Mouse (Mus musculus) neural tube, embryonic 15.5 days (tissue): ENCODE measurements at regions not wholly inside any gene's neighbourhood (a gene's known extent, or its start where the extent isn't known, plus 50 kb on each side); places are given as distances from the start of the nearest gene placed in this dataset.

ENCODE experiments used
- ATAC-seq: fragments of 200-750 bp; cut with Nextera tagmentation; 2 replicates; pipeline ENCODE4 v1.8.0; 2017; ENCODE audit warnings: mild to moderate bottlenecking, moderate TSS enrichment, moderate library complexity; ENCODE audit not compliant: low FRiP score
- H3K27ac ChIP-seq: fragments of 300-500 bp; sonication (generic); replicated peaks from 2 replicates; pipeline ENCODE4 v1.5.1; 2015; ENCODE audit warnings: mild to moderate bottlenecking, inconsistent platforms
- H3K27me3 ChIP-seq: fragments of 300-500 bp; sonication (generic); replicated peaks from 2 replicates; pipeline ENCODE4 v1.6.1; 2015; ENCODE audit warnings: inconsistent platforms
- H3K36me3 ChIP-seq: fragments of 300-500 bp; sonication (generic); 2 replicates; pipeline ENCODE4 v1.6.1; 2015; ENCODE audit warnings: inconsistent platforms
- H3K4me1 ChIP-seq: fragments of 300-500 bp; sonication (generic); 2 replicates; pipeline ENCODE4 v1.6.1; 2015; ENCODE audit warnings: inconsistent platforms
- H3K4me2 ChIP-seq: fragments of 300-500 bp; sonication (generic); 2 replicates; pipeline ENCODE4 v1.6.1; 2015; ENCODE audit warnings: inconsistent platforms, mild to moderate bottlenecking, moderate library complexity
- H3K4me3 ChIP-seq: fragments of 300-500 bp; sonication (generic); replicated peaks from 2 replicates; pipeline ENCODE4 v1.5.1; 2015; ENCODE audit warnings: mild to moderate bottlenecking, inconsistent platforms
- H3K9ac ChIP-seq: fragments of 300-500 bp; sonication (generic); replicated peaks from 2 replicates; pipeline ENCODE4 v1.6.1; 2015; ENCODE audit warnings: mild to moderate bottlenecking, inconsistent platforms
- H3K9me3 ChIP-seq: fragments of 300-500 bp; sonication (generic); replicated peaks from 2 replicates; pipeline ENCODE4 v1.6.1; 2016; ENCODE audit warnings: inconsistent platforms
- WGBS: fragments of 180-500 bp; shearing (Covaris S2); methylation state at CpG from one replicate; pipeline ENCODE4 v1.1.7; 2015; ENCODE audit warnings: mixed read lengths; 5-methylcytosine and 5-hydroxymethylcytosine counted together

DNA sequence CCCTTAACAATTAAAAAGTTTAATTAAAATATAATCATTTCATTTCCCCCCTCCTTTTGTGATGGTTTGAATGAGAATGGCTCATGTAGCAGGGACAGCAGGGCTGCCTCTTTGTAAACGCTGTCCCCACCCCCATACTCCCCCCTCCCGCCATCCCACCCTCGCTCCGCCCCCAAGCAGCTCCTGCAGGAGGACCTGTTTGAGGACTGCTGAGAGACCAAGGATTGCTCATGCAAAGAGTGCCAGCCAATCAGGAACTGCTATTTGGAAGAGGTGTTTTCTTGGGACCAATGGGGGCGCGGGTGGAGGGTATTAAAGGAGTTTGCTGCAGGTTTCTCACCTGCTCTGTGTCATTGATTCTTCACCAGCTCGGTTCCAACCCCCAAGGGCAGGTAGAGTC lies 154.6 kb downstream of the Dusp6 start:
- Histone ChIP-seq H3K9me3 (no peaks in the 10 kb centered on the region), H3K27ac (no peak overlapping the region), H3K27me3 (no peaks in the 10 kb centered on the region), H3K9ac (no peak overlapping the region), H3K4me2 (no peak overlapping the region), H3K4me3 (no peak overlapping the region), H3K4me1 (no peaks in the 10 kb centered on the region), H3K36me3 (no peaks in the 10 kb centered on the region)
- WGBS, result 54% methylated on average over 7 of the region's 7 CpGs
- no peak for ATAC-seq

GRCm38 (mm10) chr10:99418497-99418896 lies 155.5 kb downstream of the Dusp6 start:
- Histone ChIP-seq H3K36me3 (no peaks in the 10 kb centered on the region), H3K4me1 (no peaks in the 10 kb centered on the region), H3K9me3 (no peaks in the 10 kb centered on the region), H3K27ac (no peak overlapping the region), H3K4me2 (no peak overlapping the region), H3K4me3 (no peak overlapping the region), H3K27me3 (no peaks in the 10 kb centered on the region), H3K9ac (no peak overlapping the region)
- no peak for ATAC-seq

GRCm38 (mm10) chr10:99419532-99419931 lies 156.5 kb downstream of the Dusp6 start:
- Histone ChIP-seq H3K4me3 (no peak overlapping the region), H3K9me3 (no peaks in the 10 kb centered on the region), H3K4me2 (no peak overlapping the region), H3K4me1 (no peaks in the 10 kb centered on the region), H3K9ac (no peak overlapping the region), H3K27me3 (no peaks in the 10 kb centered on the region), H3K36me3 (no peaks in the 10 kb centered on the region), H3K27ac (no peak overlapping the region)
- no peak for ATAC-seq
- 55% methylated on average over 7 of the region's 7 CpGs for WGBS

DNA sequence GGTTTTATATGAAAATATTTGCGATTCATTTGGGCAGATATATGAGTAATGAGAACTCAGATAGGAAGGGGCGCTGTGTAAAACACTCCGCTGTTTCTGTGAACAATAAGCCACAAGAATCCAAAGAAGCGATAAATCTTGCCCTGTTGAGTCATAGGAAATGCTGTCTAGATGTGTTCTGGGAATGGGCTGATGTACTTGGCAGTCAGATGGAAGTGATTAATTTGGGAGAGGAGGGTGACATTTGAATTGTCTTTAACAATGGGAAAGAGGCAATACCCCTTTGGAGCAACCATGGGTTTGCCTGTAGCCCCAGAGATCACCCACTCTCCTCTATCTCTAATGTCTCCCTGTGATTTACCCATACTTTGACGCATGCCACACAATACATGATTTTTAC lies 160.4 kb downstream of the Dusp6 start:
- no peak overlapping the region for H3K4me3 ChIP-seq
- no peak overlapping the region for H3K9ac ChIP-seq
- H3K9me3 ChIP-seq, result no peaks in the 10 kb centered on the region
- H3K27ac ChIP-seq, result no peak overlapping the region
- H3K4me1 ChIP-seq, result no peaks in the 10 kb centered on the region
- no peak overlapping the region for H3K4me2 ChIP-seq
- WGBS, result 88% methylated on average over 5 of the region's 5 CpGs
- ATAC-seq, result no peak
- no peaks in the 10 kb centered on the region for H3K36me3 ChIP-seq
- H3K27me3 ChIP-seq, result no peaks in the 10 kb centered on the region

- no peaks in the 10 kb centered on the region for H3K4me1 ChIP-seq
- H3K27ac ChIP-seq, result no peak overlapping the region
- no peaks in the 10 kb centered on the region for H3K9me3 ChIP-seq
- no peaks in the 10 kb centered on the region for H3K27me3 ChIP-seq
- ATAC-seq, result no peak
- no peak overlapping the region for H3K4me2 ChIP-seq
- no peaks in the 10 kb centered on the region for H3K36me3 ChIP-seq
- WGBS, result 78% methylated on average over 4 of the region's 4 CpGs
- H3K9ac ChIP-seq, result no peak overlapping the region
- no peak overlapping the region for H3K4me3 ChIP-seq
These were observed 162.2 kb downstream of the Dusp6 start for GRCm38 (mm10) chr10:99425265-99425664.

DNA sequence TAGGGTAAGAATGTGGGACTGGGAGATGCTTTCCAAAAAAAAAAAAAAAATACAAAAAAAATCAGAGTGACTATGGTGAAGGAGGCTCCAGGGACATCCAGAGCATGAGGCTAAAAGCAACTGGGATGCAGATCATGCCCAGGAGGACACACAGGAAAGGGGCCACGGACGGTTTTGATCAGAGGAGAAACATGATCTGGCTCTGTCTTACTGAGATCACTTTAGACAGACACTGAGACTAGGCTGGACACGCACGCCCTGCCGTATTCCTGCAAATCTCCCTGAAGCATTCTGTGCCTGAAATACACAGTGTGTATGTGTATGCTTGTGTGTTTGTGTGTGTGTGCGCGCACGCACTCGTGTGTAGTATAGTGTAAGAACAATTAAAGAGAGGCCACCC lies 167.1 kb downstream of the Dusp6 start:
- H3K27ac ChIP-seq, result no peak overlapping the region
- 87% methylated on average over 9 of the region's 9 CpGs for whole genome bisulfite sequencing

GRCm38 (mm10) chr10:99430669-99431561 lies 167.9 kb downstream of the Dusp6 start:
- Histone ChIP-seq H3K36me3 (no peaks in the 10 kb centered on the region), H3K27ac (no peak overlapping the region), H3K4me2 (no peak overlapping the region), H3K4me3 (no peak overlapping the region), H3K9me3 (no peaks in the 10 kb centered on the region), H3K9ac (no peak overlapping the region), H3K27me3 (no peaks in the 10 kb centered on the region), H3K4me1 (no peaks in the 10 kb centered on the region)
- WGBS, result 82% methylated on average over 16 of the region's 16 CpGs
- no peak for ATAC-seq

More for the DNA sequence above, 167.1 kb downstream of the Dusp6 start:
- no peak overlapping the region for H3K4me3 ChIP-seq
- no peak for ATAC-seq
- H3K4me1 ChIP-seq, result no peaks in the 10 kb centered on the region
- no peaks in the 10 kb centered on the region for H3K36me3 ChIP-seq
- no peak overlapping the region for H3K9ac ChIP-seq
- H3K9me3 ChIP-seq, result no peaks in the 10 kb centered on the region
- no peaks in the 10 kb centered on the region for H3K27me3 ChIP-seq
- H3K4me2 ChIP-seq, result no peak overlapping the region

DNA sequence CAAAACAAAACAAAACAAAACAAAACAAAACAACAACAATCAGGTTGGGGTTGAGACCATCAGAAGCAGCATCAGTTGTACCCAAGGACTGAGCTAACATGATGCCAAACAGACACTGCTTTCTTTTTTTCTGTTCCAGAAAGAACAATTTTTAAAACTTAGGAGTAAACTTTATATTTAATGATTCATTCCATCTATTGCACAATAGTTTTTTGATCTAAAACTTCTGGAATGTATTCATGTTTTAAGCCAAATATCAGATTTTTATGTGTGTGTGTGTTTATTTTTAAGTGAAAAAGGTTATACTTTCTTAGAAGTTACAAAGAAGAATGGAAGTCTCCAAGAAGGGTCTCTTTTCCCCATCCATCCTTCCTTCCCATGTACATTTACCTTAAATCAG lies 174.0 kb downstream of the Dusp6 start:
- Histone ChIP-seq H3K27ac (no peak overlapping the region), H3K4me3 (no peak overlapping the region), H3K9me3 (no peaks in the 10 kb centered on the region), H3K36me3 (no peaks in the 10 kb centered on the region), H3K4me2 (no peak overlapping the region), H3K9ac (no peak overlapping the region), H3K27me3 (no peaks in the 10 kb centered on the region), H3K4me1 (peaks cover 8% of the 10 kb centered on the region; the same call in 1 of the 2 replicates)
- ATAC-seq, result no peak

- peaks cover 10% of the 10 kb centered on the region; the same call in 1 of the 2 replicates for H3K4me1 ChIP-seq
- no peak overlapping the region for H3K4me3 ChIP-seq
- no peak overlapping the region for H3K27ac ChIP-seq
- H3K4me2 ChIP-seq, result no peak overlapping the region
- H3K9ac ChIP-seq, result no peak overlapping the region
- no peaks in the 10 kb centered on the region for H3K36me3 ChIP-seq
- H3K9me3 ChIP-seq, result no peaks in the 10 kb centered on the region
- WGBS, result 92% methylated on average over 5 of the region's 5 CpGs
- ATAC-seq, result no peak
- no peaks in the 10 kb centered on the region for H3K27me3 ChIP-seq
These were observed 177.1 kb downstream of the Dusp6 start for GRCm38 (mm10) chr10:99440169-99440568.

DNA sequence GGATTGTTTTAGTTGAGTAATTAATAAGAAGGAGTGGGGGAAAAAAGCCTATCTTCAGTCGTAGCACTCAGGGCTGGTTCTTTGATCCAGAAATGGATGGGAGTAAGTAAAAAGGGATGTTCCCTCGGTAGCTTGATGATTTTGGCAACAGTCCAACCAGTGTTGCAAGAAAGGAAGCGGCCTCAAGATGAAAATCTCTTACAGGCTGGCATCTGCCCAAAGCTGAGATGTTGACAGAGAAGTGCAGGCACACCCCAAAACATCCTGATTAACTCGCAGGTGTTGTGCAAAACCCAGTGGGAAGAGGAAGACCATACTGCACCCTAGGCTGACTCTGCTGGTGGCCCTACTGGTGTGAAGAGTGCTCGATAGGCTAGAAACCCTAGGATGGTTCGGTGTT lies 178.0 kb downstream of the Dusp6 start:
- Histone ChIP-seq H3K36me3 (no peaks in the 10 kb centered on the region), H3K4me3 (no peak overlapping the region), H3K27me3 (no peaks in the 10 kb centered on the region), H3K9ac (no peak overlapping the region), H3K27ac (0 out of 2 replicates have a peak overlapping the region, but pooled peaks have one; percentile 13), H3K9me3 (no peaks in the 10 kb centered on the region), H3K4me1 (peaks cover 10% of the 10 kb centered on the region; the same call in 1 of the 2 replicates), H3K4me2 (no peak overlapping the region)
- no peak for ATAC-seq
- 49% methylated on average over 6 of the region's 6 CpGs for WGBS

- no peaks in the 10 kb centered on the region for H3K36me3 ChIP-seq
- H3K4me2 ChIP-seq, result no peak overlapping the region
- H3K9ac ChIP-seq, result no peak overlapping the region
- H3K27ac ChIP-seq, result 0 out of 2 replicates have a peak overlapping the region, but pooled peaks have one; percentile 13
- WGBS, result 26% methylated on average over 10 of the region's 10 CpGs
- peaks cover 10% of the 10 kb centered on the region; the same call in 1 of the 2 replicates for H3K4me1 ChIP-seq
- H3K4me3 ChIP-seq, result no peak overlapping the region
- no peaks in the 10 kb centered on the region for H3K9me3 ChIP-seq
- no peak for ATAC-seq
- H3K27me3 ChIP-seq, result no peaks in the 10 kb centered on the region
These were observed 178.9 kb downstream of the Dusp6 start for GRCm38 (mm10) chr10:99441931-99442330.

- Histone ChIP-seq H3K4me3 (no peak overlapping the region), H3K4me1 (peaks cover 10% of the 10 kb centered on the region; the same call in 1 of the 2 replicates), H3K27me3 (no peaks in the 10 kb centered on the region), H3K9ac (no peak overlapping the region), H3K4me2 (no peak overlapping the region), H3K36me3 (no peaks in the 10 kb centered on the region), H3K9me3 (no peaks in the 10 kb centered on the region), H3K27ac (no peak overlapping the region)
- no peak for ATAC-seq
- 93% methylated on average over 18 of the region's 18 CpGs for WGBS
These were observed 180.6 kb downstream of the Dusp6 start for GRCm38 (mm10) chr10:99443453-99444170.
